Mouse (Mus musculus) olfactory bulb, adult 2 months (tissue): Measurements from ENCODE around the gene Psma5.

ENCODE experiments used
- CTCF ChIP-seq: fragments of 200-500 bp; IDR thresholded peaks from 2 replicates; pipeline ENCODE4 v1.5.1; 2012; ENCODE audit warnings: low read depth, mild to moderate bottlenecking, low read length, moderate library complexity; ENCODE audit not compliant: insufficient read depth
- POLR2A ChIP-seq: fragments of 200-500 bp; IDR thresholded peaks from 2 replicates; pipeline ENCODE4 v1.6.1; 2012; ENCODE audit warnings: mild to moderate bottlenecking, low read depth, low read length, moderate library complexity; ENCODE audit not compliant: insufficient read depth

GRCm38 (mm10) chr3:108282401-108283240 lies 25.9 kb downstream of the Psma5 start:
- no peak for TF ChIP-seq POLR2A
- TF ChIP-seq CTCF, result no peak
